Mouse (Mus musculus) lung, postnatal 0 days (tissue): ENCODE measurements around the gene Arfrp1.

Experiments
- CTCF ChIP-seq: IDR thresholded peaks from 2 replicates; pipeline ENCODE4 v1.5.1; 2016; ENCODE audit warnings: antibody characterized with exemption, mild to moderate bottlenecking
- EP300 ChIP-seq: IDR thresholded peaks from 2 replicates; pipeline ENCODE4 v1.6.1; 2016; ENCODE audit warnings: antibody characterized with exemption, mild to moderate bottlenecking, control low read depth

DNA sequence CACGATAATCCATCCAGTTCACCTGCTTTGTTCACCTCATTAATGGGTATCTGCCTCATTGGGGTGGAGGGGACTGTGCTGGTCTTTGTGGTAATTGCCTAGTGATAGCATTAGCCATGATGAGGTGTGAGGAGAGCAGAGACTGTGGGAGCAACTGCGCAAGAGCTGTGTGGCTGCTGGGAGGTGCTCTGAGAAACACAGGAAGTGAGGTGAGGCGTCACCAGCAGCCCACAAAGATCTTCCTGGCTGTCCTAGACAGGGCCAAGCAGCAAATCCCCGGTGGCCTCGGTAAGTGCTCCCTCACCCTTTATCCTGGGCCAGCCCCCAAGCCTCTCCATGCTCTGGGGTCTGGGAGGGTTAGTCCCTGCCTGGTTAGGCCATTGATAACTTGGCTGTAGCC lies 15.9 kb upstream of the Arfrp1 start:
- no peak for TF ChIP-seq CTCF
- no peak for TF ChIP-seq EP300
